Mouse (Mus musculus): ENCODE measurements around the gene Natd1.
"Not testable (repeated sequence)": the region's sequence is repeated elsewhere in the genome, so short reads cannot be mapped to it uniquely, and the experiment has no call there.

The Natd1 gene

GRCm38 (mm10) chr11:60889861-60890260 lies 24.7 kb downstream of the Natd1 start:
- DNase-seq (ENCODE audit: low spot score): no peak

- not testable (repeated sequence) for DNase-seq (ENCODE audit: low spot score)
Observed at GRCm38 (mm10) chr11:60886986-60887385, 27.6 kb downstream of the Natd1 start.

GRCm38 (mm10) chr11:60882386-60882785 lies 32.2 kb downstream of the Natd1 start:
- DNase-seq (ENCODE audit: low spot score): no peak

GRCm38 (mm10) chr11:60880559-60880958 lies 34.0 kb downstream of the Natd1 start:
- no peak for DNase-seq (ENCODE audit: low spot score)

GRCm38 (mm10) chr11:60879423-60879822 lies 35.1 kb downstream of the Natd1 start:
- no peak for DNase-seq (ENCODE audit: low spot score)

- peak; percentile 75 for DNase-seq (ENCODE audit: low spot score)
Observed at GRCm38 (mm10) chr11:60878675-60879294, 35.8 kb downstream of the Natd1 start, which contains the start of gene Tmem11. TSS of gene Tmem11 (minus strand) at chr11:60879272.

- peak; percentile 25 for DNase-seq (ENCODE audit: low spot score)
Observed at GRCm38 (mm10) chr11:60878056-60878612, 36.4 kb downstream of the Natd1 start.

- DNase-seq (ENCODE audit: low spot score): no peak
Observed at GRCm38 (mm10) chr11:60873101-60873500, 41.4 kb downstream of the Natd1 start.

GRCm38 (mm10) chr11:60871409-60871808 lies 43.1 kb downstream of the Natd1 start:
- DNase-seq (ENCODE audit: low spot score): no peak

GRCm38 (mm10) chr11:60869471-60869870 lies 45.1 kb downstream of the Natd1 start:
- DNase-seq (ENCODE audit: low spot score): not testable (repeated sequence)

GRCm38 (mm10) chr11:60867904-60868303 lies 46.6 kb downstream of the Natd1 start:
- DNase-seq (ENCODE audit: low spot score): no peak

GRCm38 (mm10) chr11:60867456-60867855 lies 47.1 kb downstream of the Natd1 start:
- no peak for DNase-seq (ENCODE audit: low spot score)

- no peak for DNase-seq (ENCODE audit: low spot score)
Observed at GRCm38 (mm10) chr11:60866021-60866420, 48.5 kb downstream of the Natd1 start.

GRCm38 (mm10) chr11:60864916-60865315 lies 49.6 kb downstream of the Natd1 start:
- DNase-seq (ENCODE audit: low spot score): no peak

- no peak for DNase-seq (ENCODE audit: low spot score)
Observed at GRCm38 (mm10) chr11:60864166-60864565, 50.4 kb downstream of the Natd1 start.

GRCm38 (mm10) chr11:60863196-60863595 lies 51.4 kb downstream of the Natd1 start:
- no peak for DNase-seq (ENCODE audit: low spot score)

GRCm38 (mm10) chr11:60861993-60862392 lies 52.6 kb downstream of the Natd1 start:
- no peak for DNase-seq (ENCODE audit: low spot score)

GRCm38 (mm10) chr11:60856587-60856986 lies 58.0 kb downstream of the Natd1 start:
- DNase-seq (ENCODE audit: low spot score): no peak

Data from ovary, postnatal 10 days (tissue).